Mouse (Mus musculus): Measurements from ENCODE around the gene Prkci. TPM values are rescaled to one million over a fixed set of nuclear protein-coding genes. Genes with fewer than 3 reads are reported as not detected.
A peak's percentile ranks its signal among the peaks of the same experiment; 100 is the strongest.

Prkci gene
- polyA plus RNA-seq, 1 experiment from 2014 or later, result 43.1 TPM

- H3K36me3 ChIP-seq (ENCODE audit: control insufficient read depth, insufficient read depth, low read length), result peaks cover 8% of the 10 kb centered on the region; the same call in 1 of the 2 replicates
- no peak for ATAC-seq (ENCODE audit: insufficient number of reproducible peaks, low FRiP score, low TSS enrichment, low read depth)
- 93% methylated on average over 13 of the region's 13 CpGs for WGBS
These were observed 29.9 kb upstream of the Prkci start for GRCm38 (mm10) chr3:30965644-30966043.

GRCm38 (mm10) chr3:30968531-30969092, 26.9 kb upstream of the Prkci start:
- ATAC-seq (ENCODE audit: insufficient number of reproducible peaks, low FRiP score, low TSS enrichment, low read depth) (peak; percentile 28), DNase-seq (ENCODE audit: low spot score) (peak; percentile 68)
- no peaks in the 10 kb centered on the region; the same call in 1 of the 2 replicates for H3K36me3 ChIP-seq (ENCODE audit: control insufficient read depth, insufficient read depth, low read length)
- no peaks in the 10 kb centered on the region for H3K27me3 ChIP-seq (ENCODE audit: control insufficient read depth, insufficient read depth, low read length)
- H3K9ac ChIP-seq (ENCODE audit: low read length), result peak overlapping the region; percentile 94
- H3K9me3 ChIP-seq (ENCODE audit: control insufficient read depth, low read length), result no peaks in the 10 kb centered on the region
- under 1% methylated on average over 54 of the region's 54 CpGs for WGBS
- H3K4me1 ChIP-seq (ENCODE audit: control insufficient read depth, insufficient read depth, low read length), result peaks cover 6% of the 10 kb centered on the region; the same call in 1 of the 2 replicates
- H3K4me3 ChIP-seq (ENCODE audit: low read depth, low read length), result peak overlapping the region; percentile 98
- H3K27ac ChIP-seq (replicated peaks; ENCODE audit: low read depth, low read length), result peak overlapping the region; percentile 47
- H3K4me2 ChIP-seq (ENCODE audit: low read depth, severe bottlenecking), result peak overlapping the region; percentile 64

More at GRCm38 (mm10) chr3:30965644-30966043, 29.9 kb upstream of the Prkci start:
- H3K27me3 ChIP-seq (ENCODE audit: control insufficient read depth, insufficient read depth, low read length), result no peaks in the 10 kb centered on the region
- no peak overlapping the region for H3K4me3 ChIP-seq (ENCODE audit: low read depth, low read length)
- H3K9me3 ChIP-seq (ENCODE audit: control insufficient read depth, low read length), result no peaks in the 10 kb centered on the region
- peaks cover 6% of the 10 kb centered on the region; the same call in 1 of the 2 replicates for H3K4me1 ChIP-seq (ENCODE audit: control insufficient read depth, insufficient read depth, low read length)
- no peak overlapping the region for H3K27ac ChIP-seq (replicated peaks; ENCODE audit: low read depth, low read length)
- H3K9ac ChIP-seq (ENCODE audit: low read length), result no peak overlapping the region
- no peak for DNase-seq (ENCODE audit: low spot score)
- H3K4me2 ChIP-seq (ENCODE audit: low read depth, severe bottlenecking), result no peak overlapping the region

GRCm38 (mm10) chr3:30969104-30969581, 26.4 kb upstream of the Prkci start, which contains the start of gene Phc3:
Gene Phc3 (minus strand): TSS chr3:30969415.
- Histone ChIP-seq H3K4me2 (ENCODE audit: low read depth, severe bottlenecking) (peak within 1 kb of the TSS; percentile 64), H3K27me3 (ENCODE audit: control insufficient read depth, insufficient read depth, low read length) (no peaks in the 10 kb centered on the region), H3K36me3 (ENCODE audit: control insufficient read depth, insufficient read depth, low read length) (no peaks in the 10 kb centered on the region), H3K9me3 (ENCODE audit: control insufficient read depth, low read length) (no peaks in the 10 kb centered on the region), H3K27ac (replicated peaks; ENCODE audit: low read depth, low read length) (peak within 1 kb of the TSS; percentile 47), H3K4me1 (ENCODE audit: control insufficient read depth, insufficient read depth, low read length) (peaks cover 6% of the 10 kb centered on the region; the same call in 1 of the 2 replicates), H3K4me3 (ENCODE audit: low read depth, low read length) (peak within 1 kb of the TSS; percentile 98), H3K9ac (ENCODE audit: low read length) (peak within 1 kb of the TSS; percentile 94)
- 0% methylated on average over 34 of the region's 34 CpGs for WGBS
- ATAC-seq (ENCODE audit: insufficient number of reproducible peaks, low FRiP score, low TSS enrichment, low read depth) (peak; percentile 88), DNase-seq (ENCODE audit: low spot score) (peak; percentile 98)

DNA sequence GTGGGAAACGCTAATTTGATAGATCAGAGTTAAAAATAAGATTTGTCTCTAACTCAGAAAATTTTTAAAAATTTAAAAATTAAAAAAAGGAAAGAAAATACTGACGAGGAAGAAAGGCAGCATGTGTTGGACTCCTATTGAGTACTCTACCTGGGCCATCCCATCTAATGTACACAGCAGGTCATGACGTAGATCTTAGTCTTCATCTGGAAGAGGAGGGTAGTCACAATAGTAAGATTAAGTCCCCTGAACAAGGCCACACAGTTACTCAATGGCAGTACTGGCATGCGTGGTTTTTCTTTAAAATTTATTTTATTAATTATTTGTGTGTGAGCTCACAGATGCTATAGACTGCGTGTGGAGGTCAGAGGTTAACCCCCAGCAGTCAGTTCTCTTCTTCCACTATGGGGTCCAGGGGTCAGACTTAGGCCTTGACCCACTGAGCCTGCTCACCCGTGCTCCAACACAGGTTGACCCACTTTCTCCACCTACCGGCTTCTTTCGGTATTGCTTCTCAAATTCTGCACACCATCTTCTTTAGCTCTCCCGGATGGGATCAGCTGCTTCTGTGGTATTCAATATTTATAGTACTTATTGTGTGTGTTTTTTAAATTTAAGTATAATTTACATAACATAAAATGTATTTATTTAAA, 20.3 kb upstream of the Prkci start:
- 42% methylated on average over 9 of the region's 9 CpGs for WGBS
- peak; percentile 81 for DNase-seq (ENCODE audit: low spot score)
- no peaks in the 10 kb centered on the region for H3K27me3 ChIP-seq (ENCODE audit: control insufficient read depth, insufficient read depth, low read length)
- peak; percentile 74; the same call in 1 of the 2 replicates for ATAC-seq (ENCODE audit: insufficient number of reproducible peaks, low FRiP score, low TSS enrichment, low read depth)
- H3K9me3 ChIP-seq (ENCODE audit: control insufficient read depth, low read length), result no peaks in the 10 kb centered on the region
- no peak overlapping the region for H3K4me3 ChIP-seq (ENCODE audit: low read depth, low read length)
- no peaks in the 10 kb centered on the region for H3K36me3 ChIP-seq (ENCODE audit: control insufficient read depth, insufficient read depth, low read length)
- H3K4me2 ChIP-seq (ENCODE audit: low read depth, severe bottlenecking), result no peak overlapping the region
- H3K4me1 ChIP-seq (ENCODE audit: control insufficient read depth, insufficient read depth, low read length), result no peaks in the 10 kb centered on the region
- no peak overlapping the region for H3K9ac ChIP-seq (ENCODE audit: low read length)
- H3K27ac ChIP-seq (replicated peaks; ENCODE audit: low read depth, low read length), result no peak overlapping the region

DNA sequence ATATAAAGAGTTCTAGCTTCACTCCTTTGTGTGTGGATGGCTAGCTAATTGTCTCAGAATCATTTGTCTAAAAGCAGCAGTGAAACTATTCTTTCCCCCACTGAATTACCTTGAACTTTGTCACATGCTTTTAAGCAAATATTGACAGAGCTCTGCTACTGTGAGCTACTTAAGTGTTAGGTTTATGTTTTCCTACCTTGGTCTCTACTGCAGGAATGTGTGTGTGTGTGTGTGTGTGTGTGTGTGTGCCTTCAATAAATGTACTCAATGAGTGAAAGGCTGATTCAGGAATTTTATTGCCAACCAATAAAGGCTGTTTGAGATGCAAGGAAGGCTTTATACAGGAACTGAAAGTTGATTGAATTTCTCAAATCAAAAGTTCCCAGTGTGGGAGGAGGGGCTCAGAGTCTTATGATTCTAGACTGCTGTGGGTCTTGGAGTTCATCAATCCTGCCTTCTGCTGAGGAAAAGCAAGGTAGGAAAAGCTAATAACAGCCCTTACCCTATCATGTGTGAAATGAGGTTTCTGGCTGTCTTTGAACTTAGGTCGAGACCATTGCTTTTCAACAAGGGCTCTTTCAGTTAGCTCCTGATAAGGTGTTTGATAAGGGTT, 18.4 kb upstream of the Prkci start:
- Histone ChIP-seq H3K36me3 (ENCODE audit: control insufficient read depth, insufficient read depth, low read length) (no peaks in the 10 kb centered on the region), H3K9me3 (ENCODE audit: control insufficient read depth, low read length) (no peaks in the 10 kb centered on the region), H3K27ac (replicated peaks; ENCODE audit: low read depth, low read length) (no peak overlapping the region), H3K4me3 (ENCODE audit: low read depth, low read length) (no peak overlapping the region), H3K4me2 (ENCODE audit: low read depth, severe bottlenecking) (no peak overlapping the region), H3K9ac (ENCODE audit: low read length) (no peak overlapping the region), H3K4me1 (ENCODE audit: control insufficient read depth, insufficient read depth, low read length) (no peaks in the 10 kb centered on the region), H3K27me3 (ENCODE audit: control insufficient read depth, insufficient read depth, low read length) (no peaks in the 10 kb centered on the region)
- 46% methylated on average over 1 of the region's 1 CpGs for WGBS
- no peak for ATAC-seq (ENCODE audit: insufficient number of reproducible peaks, low FRiP score, low TSS enrichment, low read depth)
- DNase-seq (ENCODE audit: low spot score), result no peak

DNA sequence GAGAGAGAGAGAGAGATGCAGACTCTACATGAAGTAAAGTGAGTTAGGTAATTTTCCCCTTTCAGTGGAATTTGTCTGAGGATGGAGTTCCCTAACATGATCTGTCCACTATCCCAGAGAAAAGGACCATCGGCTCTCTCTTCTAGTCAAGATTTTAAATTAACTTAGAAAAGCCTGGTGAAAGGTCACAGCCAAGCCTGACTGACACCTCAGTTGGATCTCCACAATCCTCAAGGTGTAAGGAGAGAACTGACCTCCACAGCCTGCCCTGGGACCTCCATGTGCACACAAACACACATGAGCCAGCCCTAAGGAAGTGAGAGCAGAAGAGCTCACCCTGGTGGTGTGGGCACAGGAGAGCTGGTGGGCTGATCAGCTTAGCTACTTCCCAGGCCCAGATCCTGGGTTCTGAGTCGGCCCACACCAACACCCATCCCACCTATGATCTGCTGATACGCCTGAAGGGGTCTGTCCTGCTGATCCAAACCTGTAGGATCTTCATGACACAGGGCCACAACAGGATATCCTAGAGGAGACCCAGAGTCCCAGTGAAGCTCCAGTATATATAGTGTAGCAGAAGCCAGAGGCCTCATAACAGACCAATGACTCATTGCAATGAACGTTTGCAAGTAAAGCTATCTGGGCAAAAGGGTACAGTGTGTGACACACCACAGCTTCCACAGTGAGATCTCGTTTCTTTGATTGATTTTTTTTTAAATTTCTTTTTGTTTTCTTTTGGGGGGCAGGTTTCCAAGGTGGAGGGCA, 13.7 kb upstream of the Prkci start:
- no peak overlapping the region for H3K27ac ChIP-seq (replicated peaks; ENCODE audit: low read depth, low read length)
- WGBS, result 71% methylated on average over 5 of the region's 5 CpGs
- H3K27me3 ChIP-seq (ENCODE audit: control insufficient read depth, insufficient read depth, low read length), result no peaks in the 10 kb centered on the region
- H3K4me1 ChIP-seq (ENCODE audit: control insufficient read depth, insufficient read depth, low read length), result peaks cover 3% of the 10 kb centered on the region; the same call in 1 of the 2 replicates
- no peaks in the 10 kb centered on the region for H3K36me3 ChIP-seq (ENCODE audit: control insufficient read depth, insufficient read depth, low read length)
- DNase-seq (ENCODE audit: low spot score) (no peak), ATAC-seq (ENCODE audit: insufficient number of reproducible peaks, low FRiP score, low TSS enrichment, low read depth) (no peak)
- H3K9ac ChIP-seq (ENCODE audit: low read length), result no peak overlapping the region
- H3K9me3 ChIP-seq (ENCODE audit: control insufficient read depth, low read length), result no peaks in the 10 kb centered on the region
- no peak overlapping the region for H3K4me3 ChIP-seq (ENCODE audit: low read depth, low read length)
- H3K4me2 ChIP-seq (ENCODE audit: low read depth, severe bottlenecking), result no peak overlapping the region

GRCm38 (mm10) chr3:30982924-30983536, 12.5 kb upstream of the Prkci start:
- ATAC-seq (ENCODE audit: insufficient number of reproducible peaks, low FRiP score, low TSS enrichment, low read depth) (no peak), DNase-seq (ENCODE audit: low spot score) (no peak)
- no peaks in the 10 kb centered on the region for H3K9me3 ChIP-seq (ENCODE audit: control insufficient read depth, low read length)
- H3K4me2 ChIP-seq (ENCODE audit: low read depth, severe bottlenecking), result no peak overlapping the region
- H3K27ac ChIP-seq (replicated peaks; ENCODE audit: low read depth, low read length), result no peak overlapping the region
- no peak overlapping the region for H3K4me3 ChIP-seq (ENCODE audit: low read depth, low read length)
- no peaks in the 10 kb centered on the region for H3K36me3 ChIP-seq (ENCODE audit: control insufficient read depth, insufficient read depth, low read length)
- peaks cover 3% of the 10 kb centered on the region; the same call in 1 of the 2 replicates for H3K4me1 ChIP-seq (ENCODE audit: control insufficient read depth, insufficient read depth, low read length)
- 31% methylated on average over 8 of the region's 8 CpGs for WGBS
- no peak overlapping the region for H3K9ac ChIP-seq (ENCODE audit: low read length)
- no peaks in the 10 kb centered on the region for H3K27me3 ChIP-seq (ENCODE audit: control insufficient read depth, insufficient read depth, low read length)
